Mouse (Mus musculus) NIH3T3 (cell line): Measurements from ENCODE around the gene Gm5431.
"Not testable (repeated sequence)": the region's sequence is repeated elsewhere in the genome, so short reads cannot be mapped to it uniquely, and the experiment has no call there.

Source experiments
- DNase-seq: peaks from one replicate; pipeline ENCODE4 v3.0.0-alpha.2; 2012; ENCODE audit warnings: low read depth

The Gm5431 gene

DNA sequence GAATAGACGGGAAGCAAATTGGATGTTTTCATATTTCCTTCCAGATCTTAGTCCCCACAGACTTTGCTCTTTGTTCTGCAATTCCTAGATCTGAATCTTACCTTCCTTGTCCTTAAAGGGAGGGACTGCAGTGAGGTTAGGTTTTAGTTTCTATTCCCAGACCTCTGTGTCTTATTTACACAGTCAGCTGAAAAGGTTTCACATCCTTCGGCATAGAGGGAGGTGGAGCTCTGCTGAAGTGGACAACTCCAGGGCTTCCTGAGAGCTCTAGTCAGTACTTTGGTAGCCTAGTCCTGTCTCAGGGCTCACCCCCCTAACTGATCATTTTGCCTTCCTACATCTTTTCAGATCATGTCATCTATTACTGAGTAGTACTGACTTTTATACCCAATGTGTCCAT lies at the start of gene Gm5431:
Gene Gm5431 (minus strand): TSS at position 194 of the 400 bp plus-strand sequence.
- no peak for DNase-seq

- DNase-seq, result not testable (repeated sequence)
Measured at GRCm38 (mm10) chr11:48946090-48946489, 44.1 kb upstream of the Gm5431 start, which contains the start of gene Psme2b. Gene Psme2b, minus strand, starts transcription at chr11:48946190.

- DNase-seq, result not testable (repeated sequence)
Measured at GRCm38 (mm10) chr11:48939286-48939685, 37.3 kb upstream of the Gm5431 start.

DNA sequence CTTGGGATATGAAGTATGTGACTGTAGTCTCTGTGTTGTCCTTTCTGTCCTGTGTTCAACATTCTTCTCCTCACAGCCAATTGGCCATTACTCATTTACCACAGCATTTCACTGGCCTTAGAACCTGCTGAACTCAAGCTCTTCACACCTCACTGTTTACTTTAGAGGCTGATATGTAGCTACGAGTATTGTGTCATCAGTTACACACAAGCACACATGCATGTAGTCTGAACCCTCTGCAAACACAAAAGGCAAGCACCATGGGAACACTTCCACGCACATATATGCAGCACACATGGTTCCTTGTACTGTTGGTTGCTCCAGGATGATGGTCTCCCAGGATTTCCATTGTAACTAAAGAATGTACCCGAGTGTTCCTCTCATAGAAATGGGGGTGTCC lies 33.3 kb upstream of the Gm5431 start:
- not testable (repeated sequence) for DNase-seq

GRCm38 (mm10) chr11:48933923-48934322 lies 31.9 kb upstream of the Gm5431 start:
- DNase-seq, result not testable (repeated sequence)

GRCm38 (mm10) chr11:48933422-48933821 lies 31.4 kb upstream of the Gm5431 start:
- not testable (repeated sequence) for DNase-seq

- not testable (repeated sequence) for DNase-seq
Measured at GRCm38 (mm10) chr11:48928068-48928467, 26.1 kb upstream of the Gm5431 start.

- not testable (repeated sequence) for DNase-seq
Measured at GRCm38 (mm10) chr11:48926437-48926836, 24.4 kb upstream of the Gm5431 start.

DNA sequence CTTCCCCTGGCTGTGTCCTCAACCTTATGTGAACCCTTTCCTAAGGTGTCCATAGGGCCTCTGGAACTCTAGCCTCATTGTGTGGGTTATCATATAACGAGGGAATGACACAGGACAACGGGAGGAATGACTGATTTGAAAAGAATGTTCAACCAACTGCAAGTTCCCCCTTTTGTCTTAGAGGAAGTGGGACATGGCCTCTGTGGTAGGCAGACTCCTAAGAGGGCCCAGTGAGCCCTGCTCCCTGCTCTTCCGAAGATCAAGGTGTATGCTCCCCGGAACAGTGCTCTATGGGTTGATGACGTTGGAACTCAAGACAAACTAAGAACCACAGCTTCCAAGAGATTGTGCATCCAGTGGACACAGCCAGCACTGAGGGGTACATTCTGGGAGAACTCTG lies 21.8 kb upstream of the Gm5431 start:
- DNase-seq, result not testable (repeated sequence)

DNA sequence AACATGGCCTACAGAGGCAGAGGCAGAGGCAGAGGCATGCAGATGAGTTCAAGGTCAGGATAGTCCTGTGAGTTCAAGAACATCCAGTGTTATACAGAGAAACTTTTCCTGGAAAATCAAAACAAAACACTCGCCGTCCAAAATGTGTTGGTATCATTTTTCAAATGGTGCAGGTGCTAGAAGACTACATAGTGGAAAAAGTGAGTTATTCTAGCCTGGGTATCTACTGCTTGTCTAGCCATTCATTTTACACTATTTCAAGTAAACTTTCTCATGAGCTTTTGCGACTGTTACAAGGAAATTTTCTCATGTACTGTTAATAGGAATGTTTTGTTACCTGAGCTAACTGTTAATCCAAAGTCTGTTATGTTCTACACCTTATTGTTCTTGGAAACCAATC lies 16.4 kb upstream of the Gm5431 start:
- no peak for DNase-seq

GRCm38 (mm10) chr11:48913611-48914010 lies 11.6 kb upstream of the Gm5431 start:
- DNase-seq, result no peak

DNA sequence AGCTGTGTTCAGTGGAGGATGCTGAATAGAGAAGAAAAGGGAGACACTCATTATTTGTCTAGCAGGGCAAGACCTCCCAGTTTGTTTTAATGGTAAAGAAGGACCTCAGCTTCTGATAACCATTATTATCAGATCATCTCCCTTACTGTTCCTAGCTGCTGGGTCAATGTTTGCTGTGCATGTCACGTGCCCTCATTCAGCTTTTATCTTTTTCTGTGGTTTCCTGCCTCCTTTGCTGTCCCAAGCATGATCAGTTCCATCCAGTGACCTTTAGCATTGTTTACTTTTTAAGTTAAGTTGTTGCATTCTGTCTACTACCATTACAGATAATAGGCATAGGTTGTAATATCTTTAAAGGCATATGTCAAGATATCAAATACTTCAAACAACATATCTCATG lies 6.4 kb upstream of the Gm5431 start:
- no peak for DNase-seq

DNA sequence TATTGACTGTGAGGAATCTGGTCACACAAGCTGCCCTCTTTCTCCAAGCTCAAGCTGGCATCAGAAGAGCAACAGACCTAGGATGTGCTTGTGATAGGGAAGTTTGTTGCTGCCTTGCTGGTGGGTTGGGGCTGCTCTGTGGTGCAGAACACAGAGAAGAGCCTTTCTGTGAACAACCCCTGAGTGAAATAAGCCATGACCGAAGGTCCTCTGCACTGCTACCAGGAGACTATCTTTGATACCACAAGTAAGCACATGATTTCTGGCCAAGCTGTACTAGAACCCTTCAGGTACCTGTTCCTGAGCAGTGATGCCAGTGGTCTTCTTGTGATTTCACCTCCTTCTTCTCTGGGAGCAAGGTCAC lies 465 bp downstream of the Gm5431 start:
- not testable (repeated sequence) for DNase-seq

GRCm38 (mm10) chr11:48900654-48901566 lies 1.1 kb downstream of the Gm5431 start:
- not testable (repeated sequence) for DNase-seq

DNA sequence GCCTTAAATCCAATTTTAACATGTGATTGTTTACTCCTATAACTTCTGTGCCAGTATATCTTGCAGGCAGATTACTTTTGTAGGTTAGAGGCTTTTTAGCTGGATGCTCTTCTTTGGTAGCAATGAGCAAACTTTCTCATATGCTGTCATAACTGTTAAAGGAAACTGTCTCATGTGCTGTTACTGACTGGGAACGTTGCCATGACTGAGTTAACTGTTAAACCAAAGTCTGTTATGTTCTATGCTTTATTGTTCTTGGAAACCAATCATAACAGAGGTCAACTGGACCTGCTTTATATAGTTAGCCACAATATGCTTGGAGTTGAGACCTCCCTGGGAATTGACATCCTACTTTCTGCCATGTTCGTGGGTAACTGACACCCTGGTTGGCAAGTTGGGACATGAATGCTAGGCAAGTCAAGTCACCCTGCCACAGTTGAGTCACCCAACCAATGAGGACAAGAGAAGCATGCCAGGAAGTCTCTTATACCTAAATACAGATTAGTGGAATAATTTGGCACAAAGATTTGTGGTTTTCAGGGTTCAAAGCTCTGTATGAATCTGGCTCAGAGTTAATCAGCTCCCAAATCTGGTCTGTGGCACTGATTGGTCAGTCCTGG lies 3.1 kb downstream of the Gm5431 start:
- DNase-seq, result peak; percentile 67

DNA sequence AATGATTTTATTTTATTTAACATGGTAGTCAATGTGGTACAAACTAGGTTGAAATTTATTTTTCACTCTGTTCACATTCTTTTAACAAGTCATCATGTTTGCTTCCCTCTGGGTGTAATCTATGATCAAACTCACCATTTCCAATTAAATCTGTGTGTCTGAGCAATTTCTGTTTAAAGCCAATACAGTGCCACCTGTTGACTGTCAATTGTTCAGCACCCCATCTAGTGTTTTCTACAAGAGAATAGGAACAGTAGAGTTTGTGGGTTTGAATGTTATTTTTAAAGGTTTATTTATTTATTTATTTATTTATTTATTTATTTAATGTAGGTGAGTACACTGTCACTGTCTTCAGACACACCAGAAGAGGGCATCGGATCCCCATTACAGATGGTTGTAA lies 25.3 kb downstream of the Gm5431 start:
- DNase-seq, result no peak

DNA sequence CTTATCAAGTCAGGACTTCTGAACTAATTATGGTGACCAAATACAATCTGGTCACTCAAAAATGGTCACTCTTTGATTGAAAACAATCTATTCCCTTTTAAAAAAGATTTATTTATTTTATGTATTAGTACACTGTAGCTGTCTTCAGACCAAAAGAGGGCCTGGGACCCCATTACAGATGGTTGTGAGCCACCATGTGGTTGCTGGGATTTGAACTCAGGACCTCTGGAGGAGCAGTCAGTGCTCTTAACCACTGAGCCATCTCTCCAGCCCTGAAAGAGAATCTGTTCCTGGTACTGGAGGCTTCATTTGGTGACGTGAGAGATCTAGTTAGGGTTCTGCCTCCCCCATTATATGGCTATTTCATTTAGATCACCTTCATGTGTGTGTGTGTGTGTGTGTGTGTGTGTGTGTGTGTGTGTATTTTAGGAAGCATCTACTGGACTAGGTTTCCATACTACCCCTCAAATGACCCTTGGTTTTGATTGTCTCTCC lies 26.6 kb downstream of the Gm5431 start:
- DNase-seq, result not testable (repeated sequence)

DNA sequence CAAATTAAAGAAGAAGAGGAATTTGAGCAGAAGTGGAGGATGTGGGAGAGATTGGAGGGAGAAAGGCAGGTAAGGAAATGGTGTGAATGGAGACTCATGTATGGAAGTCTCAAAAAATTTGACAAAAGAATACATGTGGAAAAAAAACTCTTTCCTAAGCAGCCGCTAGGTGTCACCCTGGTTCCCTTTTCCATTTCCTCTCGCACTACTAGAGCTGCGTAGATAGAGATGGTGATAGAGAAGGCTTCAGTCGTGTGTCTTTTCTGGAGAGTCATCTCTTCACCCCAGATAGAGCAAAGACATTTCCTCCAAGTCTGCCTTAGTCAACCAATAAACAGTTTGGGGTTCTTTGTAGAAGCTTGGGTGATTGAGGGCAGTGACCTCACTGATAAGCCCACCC lies 27.5 kb downstream of the Gm5431 start:
- DNase-seq, result peak; percentile 86

- no peak for DNase-seq
Measured at GRCm38 (mm10) chr11:48873591-48874290, 28.3 kb downstream of the Gm5431 start.

DNA sequence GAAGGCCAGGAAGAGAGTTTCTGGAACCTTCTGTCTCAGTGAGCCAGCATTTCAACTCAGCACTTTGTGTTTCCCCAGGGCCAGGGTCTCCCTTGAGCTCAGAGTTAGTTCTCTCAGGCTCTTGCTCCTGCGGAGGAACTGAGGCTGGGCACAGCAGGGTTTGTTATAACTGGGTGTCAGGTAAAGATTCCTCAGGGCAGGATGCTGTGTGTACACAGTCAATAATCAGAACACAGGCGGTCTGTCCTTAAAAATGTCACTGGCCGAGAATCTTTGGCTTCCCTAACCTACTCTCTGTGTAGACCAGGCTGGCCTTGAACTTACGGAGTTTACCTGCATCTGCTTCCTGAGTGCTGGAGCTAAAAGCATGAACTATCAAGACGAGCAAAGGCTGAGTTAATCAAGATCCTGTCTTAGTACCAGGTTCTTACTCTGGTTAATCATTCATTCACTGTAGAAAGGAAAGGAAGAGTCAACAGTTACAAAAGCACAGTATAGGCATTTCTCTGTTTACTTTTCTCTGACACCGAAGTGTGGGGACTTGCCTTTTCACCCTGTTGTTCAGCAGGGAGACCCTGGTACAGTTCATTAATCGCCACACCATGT lies 29.2 kb downstream of the Gm5431 start:
- no peak for DNase-seq

DNA sequence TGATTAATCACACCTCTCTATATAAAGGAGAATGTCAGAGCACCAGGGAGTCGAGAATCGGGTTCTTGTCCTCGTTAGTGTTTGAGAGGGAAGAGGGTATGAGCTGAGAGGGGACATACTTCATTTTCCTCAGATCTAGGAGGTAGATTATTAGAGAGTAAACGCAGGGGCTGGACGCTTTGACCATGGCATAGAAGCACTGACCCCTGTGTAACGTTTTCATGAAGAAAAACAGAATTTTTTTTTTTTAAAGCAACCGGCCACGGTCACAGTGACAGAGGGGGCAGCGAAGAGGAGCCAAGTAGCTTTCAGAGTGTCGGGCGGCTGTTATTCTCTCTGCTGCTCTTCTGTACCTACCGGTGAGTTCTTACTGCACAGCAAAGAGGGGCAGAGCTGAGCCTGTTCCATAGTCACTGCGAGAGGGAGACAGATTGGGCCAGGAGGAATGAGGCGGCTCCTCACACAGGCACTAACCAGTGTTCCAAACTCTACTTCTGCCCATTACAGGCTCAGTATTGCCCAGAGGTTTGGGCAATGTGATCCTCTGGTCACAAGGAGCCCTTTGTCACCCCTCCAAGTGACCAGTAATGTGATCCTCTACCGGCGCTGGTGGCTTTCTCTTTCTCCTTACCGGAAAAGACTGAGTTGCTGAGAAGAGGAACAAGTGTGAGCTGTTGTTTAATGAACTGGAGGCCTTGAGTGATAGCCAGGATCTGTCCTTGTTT lies 30.0 kb downstream of the Gm5431 start:
- peak; percentile 65 for DNase-seq
